ENCODE assay signal across 8 mouse cellular contexts in genomic region chr3:40685855-40686515, GRCm38 (mm10). TPM values are rescaled to one million over a fixed set of nuclear protein-coding genes. Genes with fewer than 3 reads are reported as not detected.
DNase-seq lines count a peak whose midpoint lies in the region; ATAC-seq lines count a peak whose summit lies in the region.

No protein-coding gene starts in this region.

- H3K9me3 ChIP-seq in hindbrain, embryonic 16.5 days (ENCODE audit: control insufficient read depth, low read length), result no peaks in the 10 kb centered on the region
- no peaks in the 10 kb centered on the region for H3K9me3 ChIP-seq in neural tube, embryonic 11.5 days (ENCODE audit: control insufficient read depth, low read length)

- H3K9ac ChIP-seq in hindbrain, embryonic 16.5 days (ENCODE audit: low read depth, low read length), result no peak overlapping the region
- H3K9ac ChIP-seq in neural tube, embryonic 11.5 days (ENCODE audit: low read length), result no peak overlapping the region

- peaks cover 3% of the 10 kb centered on the region; the same call in 1 of the 2 replicates for H3K4me1 ChIP-seq in hindbrain, embryonic 16.5 days (ENCODE audit: control insufficient read depth, insufficient read depth, low read depth, low read length)
- H3K4me1 ChIP-seq in neural tube, embryonic 11.5 days (ENCODE audit: control insufficient read depth, insufficient read depth, low read length), result peaks cover 11% of the 10 kb centered on the region; the same call in 1 of the 2 replicates

- WGBS in hindbrain, embryonic 16.5 days, result 5% methylated on average over 3 of the region's 3 CpGs
- WGBS in neural tube, embryonic 11.5 days, result 14% methylated on average over 3 of the region's 3 CpGs

- H3K27me3 ChIP-seq in hindbrain, embryonic 16.5 days (replicated peaks; ENCODE audit: control insufficient read depth, insufficient read depth, low read length), result no peaks in the 10 kb centered on the region
- no peaks in the 10 kb centered on the region for H3K27me3 ChIP-seq in neural tube, embryonic 11.5 days (ENCODE audit: control insufficient read depth, insufficient read depth, low read length)

- H3K27ac ChIP-seq in hindbrain, embryonic 16.5 days (ENCODE audit: low read depth, low read length), result no peak overlapping the region; the same call in 1 of the 2 replicates
- peak overlapping the region; percentile 54 for H3K27ac ChIP-seq in neural tube, embryonic 11.5 days (ENCODE audit: low read depth, low read length)

- H3K4me2 ChIP-seq in hindbrain, embryonic 16.5 days (ENCODE audit: low read length), result no peak overlapping the region
- H3K4me2 ChIP-seq in neural tube, embryonic 11.5 days (ENCODE audit: low read depth), result no peak overlapping the region

- H3K4me3 ChIP-seq in hindbrain, embryonic 16.5 days (ENCODE audit: low read length), result no peak overlapping the region
- H3K4me3 ChIP-seq in neural tube, embryonic 11.5 days (ENCODE audit: low read depth, low read length), result no peak overlapping the region

- DNase-seq in lung, postnatal 14 days, result peak; percentile 13
- DNase-seq in lung, postnatal 36 days, result no peak
- peak; percentile 59 for DNase-seq in embryo, embryonic 9.5 days (ENCODE audit: extremely low spot score)
- peak; percentile 80 for DNase-seq in neural tube, embryonic 11.5 days (ENCODE audit: low spot score)
- DNase-seq in cerebellum, adult 9-11 months, result no peak
- no peak for DNase-seq in cerebellum, adult 11-12 months
- no peak for DNase-seq in spleen, adult 18-20 months

- peak; percentile 69 for ATAC-seq in hindbrain, embryonic 16.5 days
- peak; percentile 87 for ATAC-seq in neural tube, embryonic 11.5 days (ENCODE audit: insufficient read depth, low FRiP score, low TSS enrichment)

- H3K36me3 ChIP-seq in hindbrain, embryonic 16.5 days (ENCODE audit: control insufficient read depth, insufficient read depth, low read length), result no peaks in the 10 kb centered on the region
- no peaks in the 10 kb centered on the region for H3K36me3 ChIP-seq in neural tube, embryonic 11.5 days (ENCODE audit: control insufficient read depth, insufficient read depth, low read length)

RNA-seq across cellular contexts. Expression of gene Slc25a31, which starts 22.7 kb away (rescaled TPM):
- polyA plus RNA-seq in hindbrain, embryonic 16.5 days (2015; fragmentation: Nextera tagmentation; extraction: Ambion mirVana), result 0.30 and 0.36 TPM in 2 replicates
- 0.24 and 0.32 TPM in 2 replicates for polyA plus RNA-seq in neural tube, embryonic 11.5 days (2014; fragmentation: Nextera tagmentation; extraction: Ambion mirVana)

RNA-seq across cellular contexts. Expression of gene Hspa4l, which starts 58.3 kb away (rescaled TPM):
- polyA plus RNA-seq in hindbrain, embryonic 16.5 days (2015; fragmentation: Nextera tagmentation; extraction: Ambion mirVana), result 51.5 and 56.3 TPM in 2 replicates
- 50.8 and 63.1 TPM in 2 replicates for polyA plus RNA-seq in neural tube, embryonic 11.5 days (2014; fragmentation: Nextera tagmentation; extraction: Ambion mirVana)

Comparison
In these comparisons a context has a peak if more than half of its experiments do, and no peak if none do; other contexts are left out.
1. DNase-seq: peak in lung, postnatal 14 days (single experiment), embryo, embryonic 9.5 days (single experiment) and neural tube, embryonic 11.5 days (single experiment); none in lung, postnatal 36 days (single experiment), cerebellum, adult 9-11 months (single experiment), cerebellum, adult 11-12 months (single experiment) and spleen, adult 18-20 months (0 of 2).